ENCODE assay signal across 8 mouse cellular contexts in genomic region chrX:108536995-108537394, GRCm38 (mm10).
DNase-seq lines count a peak whose midpoint lies in the region; ATAC-seq and TF ChIP-seq lines count a peak whose summit lies in the region.
"Had no signal": no experiment of that assay in that cellular context is flagged by ENCODE, and none has a peak within 500 bp of the region (broad histone marks: within the 10 kb centered on the region; RNA-seq: fewer than 3 reads in every experiment).

No protein-coding gene starts in this region.

- H3K4me1 ChIP-seq in ES-E14 (ENCODE audit: control insufficient read depth in 2 of 2, insufficient read depth in 2 of 2, low read length in 2 of 2, poor library complexity in 1 of 2): no peaks in the 10 kb centered on the region
- H3K4me1 ChIP-seq in embryonic facial prominence, embryonic 14.5 days (ENCODE audit: control insufficient read depth, insufficient read depth, low read length): no peaks in the 10 kb centered on the region
- H3K4me1 ChIP-seq: limb, embryonic 15.5 days had no signal

- in situ Hi-C loops in ES-E14 (cut with MboI; ENCODE audit: low sequenced_read_pairs in 2 of 2, unreplicated experiment in 2 of 2): no loop called here

- ATAC-seq in embryonic facial prominence, embryonic 14.5 days (ENCODE audit: low read depth): no peak

- no peaks in the 10 kb centered on the region for H3K9me3 ChIP-seq in ES-E14 (ENCODE audit: control insufficient read depth, insufficient read depth, low read depth, low read length)
- no peaks in the 10 kb centered on the region for H3K9me3 ChIP-seq in embryonic facial prominence, embryonic 14.5 days (ENCODE audit: control insufficient read depth, low read length)
- H3K9me3 ChIP-seq: limb, embryonic 15.5 days had no signal

- DNase-seq in left cerebral cortex, adult 11 months (ENCODE audit: low spot score): peak; percentile 7
- no peak for DNase-seq in left cerebral cortex, adult 8-10 months (ENCODE audit: low spot score in 2 of 2)
- DNase-seq in ES-E14 (ENCODE audit: low read depth, low spot score): peak; percentile 33
- peak; percentile 0 for DNase-seq in adrenal gland, postnatal 25 days
- DNase-seq in embryonic facial prominence, embryonic 14.5 days (ENCODE audit: low spot score): peak; percentile 16
- DNase-seq in left cerebral cortex, adult 2 months (ENCODE audit: extremely low spot score in 1 of 2, low spot score in 2 of 2): peak; percentile 17 to 56
- peak; percentile 56 for DNase-seq in retina, postnatal 1 day

- intact Hi-C loops in left cerebral cortex, adult 2 months (cut with DNase I): loop anchor here (1.0 kb wide), 1 partner anchor 721 kb away; the partner anchor contains the start of gene 2610002M06Rik

- 8% methylated on average over 3 of the region's 3 CpGs for WGBS in embryonic facial prominence, embryonic 14.5 days

- H3K9ac ChIP-seq in ES-E14 (ENCODE audit: insufficient read depth, low read depth, low read length, poor library complexity, severe bottlenecking): no peak overlapping the region
- H3K9ac ChIP-seq in embryonic facial prominence, embryonic 14.5 days (ENCODE audit: low read depth, low read length): no peak overlapping the region
- H3K9ac ChIP-seq: limb, embryonic 15.5 days had no signal

- peak; percentile 77 for TF ChIP-seq CTCF in left cerebral cortex, adult 2 months (IDR thresholded peaks at IDR 0.05)

- H3K27me3 ChIP-seq in embryonic facial prominence, embryonic 14.5 days (replicated peaks; ENCODE audit: control insufficient read depth, insufficient read depth, low read length): no peaks in the 10 kb centered on the region
- H3K27me3 ChIP-seq: limb, embryonic 15.5 days had no signal

- no peak overlapping the region for H3K4me2 ChIP-seq in embryonic facial prominence, embryonic 14.5 days (ENCODE audit: low read depth, low read length)
- H3K4me2 ChIP-seq: limb, embryonic 15.5 days had no signal

- H3K36me3 ChIP-seq in ES-E14 (ENCODE audit: control insufficient read depth, insufficient read depth, low read length, poor library complexity, severe bottlenecking): no peaks in the 10 kb centered on the region
- H3K36me3 ChIP-seq in embryonic facial prominence, embryonic 14.5 days (ENCODE audit: control insufficient read depth, insufficient read depth, low read length): no peaks in the 10 kb centered on the region
- H3K36me3 ChIP-seq: limb, embryonic 15.5 days had no signal

- H3K27ac ChIP-seq in ES-E14 (ENCODE audit: insufficient read depth, low read depth, low read length, poor library complexity, severe bottlenecking): no peak overlapping the region
- H3K27ac ChIP-seq in embryonic facial prominence, embryonic 14.5 days (replicated peaks; ENCODE audit: low read depth, low read length): no peak overlapping the region
- no peak overlapping the region for H3K27ac ChIP-seq in left cerebral cortex, adult 2 months
- H3K27ac ChIP-seq: limb, embryonic 15.5 days had no signal

- H3K4me3 ChIP-seq in ES-E14 (ENCODE audit: insufficient read depth in 1 of 2, low read depth in 1 of 2, low read length in 2 of 2, poor library complexity in 1 of 2, severe bottlenecking in 1 of 2): no peak overlapping the region
- no peak overlapping the region for H3K4me3 ChIP-seq in embryonic facial prominence, embryonic 14.5 days (ENCODE audit: low read depth, low read length)
- no peak overlapping the region for H3K4me3 ChIP-seq in left cerebral cortex, adult 2 months
- H3K4me3 ChIP-seq: limb, embryonic 15.5 days had no signal

TF ChIP-seq in ES-E14, 5 proteins besides CTCF, POLR2A, EP300 and RAD21:
- TF ChIP-seq MAFK (IDR thresholded peaks at IDR 0.05; ENCODE audit: insufficient read depth, low read depth, low read length) (no peak), ZC3H11A (IDR thresholded peaks at IDR 0.05; ENCODE audit: borderline replicate concordance, low read depth, low read length) (0 out of 2 replicates have a peak, but pooled peaks have one; percentile 22), ZNF384 (IDR thresholded peaks at IDR 0.05; ENCODE audit: low read depth, low read length) (no peak), CHD2 (IDR thresholded peaks at IDR 0.05; ENCODE audit: low read depth, low read length) (no peak)

Comparison
In these comparisons a context has a peak if more than half of its experiments do, and no peak if none do; other contexts are left out.
1. DNase-seq: peak in left cerebral cortex, adult 11 months (single experiment), ES-E14 (single experiment), adrenal gland, postnatal 25 days (single experiment), embryonic facial prominence, embryonic 14.5 days (single experiment), left cerebral cortex, adult 2 months (2 of 2) and retina, postnatal 1 day (single experiment); none in left cerebral cortex, adult 8-10 months (0 of 2).